10 mouse cellular contexts compared by ENCODE assay signal in genomic region chr4:141159093-141159492, GRCm38 (mm10). TPM values are rescaled to one million over a fixed set of nuclear protein-coding genes. Genes with fewer than 3 reads are reported as not detected.
DNase-seq lines count a peak whose midpoint lies in the region; ATAC-seq lines count a peak whose summit lies in the region.
"Had no signal": no experiment of that assay in that cellular context is flagged by ENCODE, and none has a peak within 500 bp of the region (broad histone marks: within the 10 kb centered on the region; RNA-seq: fewer than 3 reads in every experiment).

No protein-coding gene starts in this region.

- DNase-seq in hindbrain, embryonic 11.5 days (ENCODE audit: low spot score), result no peak
- DNase-seq in ES-CJ7 (ENCODE audit: low read depth, low spot score), result peak; percentile 35
- DNase-seq in embryonic facial prominence, embryonic 14.5 days (ENCODE audit: low spot score), result no peak
- no peak for DNase-seq in adrenal gland, adult 8-10 months
- no peak for DNase-seq in left cerebral cortex, postnatal 4 days
- no peak for DNase-seq in urinary bladder, adult 18-20 months (ENCODE audit: low spot score in 2 of 2)
- DNase-seq: adrenal gland, postnatal 10 days; cerebellum, adult 11-12 months had no signal

- ATAC-seq in hindbrain, embryonic 13.5 days (ENCODE audit: low FRiP score), result no peak
- ATAC-seq in hindbrain, embryonic 11.5 days (ENCODE audit: low FRiP score), result no peak
- ATAC-seq in embryonic facial prominence, embryonic 14.5 days (ENCODE audit: low read depth), result no peak
- ATAC-seq in liver, embryonic 16.5 days (ENCODE audit: low read depth), result no peak

- no peak overlapping the region for H3K4me3 ChIP-seq in hindbrain, embryonic 13.5 days
- no peak overlapping the region for H3K4me3 ChIP-seq in hindbrain, embryonic 11.5 days (ENCODE audit: low read depth, low read length)
- H3K4me3 ChIP-seq in embryonic facial prominence, embryonic 14.5 days (ENCODE audit: low read depth, low read length), result no peak overlapping the region
- peak overlapping the region; percentile 13; the same call in 1 of the 2 replicates for H3K4me3 ChIP-seq in liver, embryonic 16.5 days (ENCODE audit: low read depth, low read length)

- H3K4me2 ChIP-seq in hindbrain, embryonic 13.5 days, result no peak overlapping the region
- H3K4me2 ChIP-seq in hindbrain, embryonic 11.5 days (replicated peaks; ENCODE audit: low read depth, low read length), result no peak overlapping the region
- H3K4me2 ChIP-seq in embryonic facial prominence, embryonic 14.5 days (ENCODE audit: low read depth, low read length), result no peak overlapping the region
- H3K4me2 ChIP-seq in liver, embryonic 16.5 days (ENCODE audit: low read depth, low read length), result peak overlapping the region; percentile 38

- H3K9ac ChIP-seq in hindbrain, embryonic 13.5 days, result 0 out of 2 replicates have a peak overlapping the region, but pooled peaks have one; percentile 20
- H3K9ac ChIP-seq in hindbrain, embryonic 11.5 days (ENCODE audit: low read depth, low read length), result no peak overlapping the region
- H3K9ac ChIP-seq in embryonic facial prominence, embryonic 14.5 days (ENCODE audit: low read depth, low read length), result no peak overlapping the region
- peak overlapping the region; percentile 46 for H3K9ac ChIP-seq in liver, embryonic 16.5 days (ENCODE audit: low read depth, low read length)

- no peaks in the 10 kb centered on the region; the same call in 1 of the 2 replicates for H3K36me3 ChIP-seq in hindbrain, embryonic 13.5 days
- no peaks in the 10 kb centered on the region for H3K36me3 ChIP-seq in hindbrain, embryonic 11.5 days (ENCODE audit: control insufficient read depth, insufficient read depth, low read length)
- H3K36me3 ChIP-seq in embryonic facial prominence, embryonic 14.5 days (ENCODE audit: control insufficient read depth, insufficient read depth, low read length), result no peaks in the 10 kb centered on the region
- H3K36me3 ChIP-seq in liver, embryonic 16.5 days (ENCODE audit: control insufficient read depth, insufficient read depth), result no peaks in the 10 kb centered on the region

- no peaks in the 10 kb centered on the region for H3K9me3 ChIP-seq in hindbrain, embryonic 13.5 days
- no peaks in the 10 kb centered on the region for H3K9me3 ChIP-seq in hindbrain, embryonic 11.5 days (ENCODE audit: control insufficient read depth, low read length)
- H3K9me3 ChIP-seq in embryonic facial prominence, embryonic 14.5 days (ENCODE audit: control insufficient read depth, low read length), result no peaks in the 10 kb centered on the region
- no peaks in the 10 kb centered on the region for H3K9me3 ChIP-seq in liver, embryonic 16.5 days (replicated peaks; ENCODE audit: control insufficient read depth, low read length)

- H3K4me1 ChIP-seq in hindbrain, embryonic 13.5 days (replicated peaks), result peaks cover 24% of the 10 kb centered on the region
- H3K4me1 ChIP-seq in hindbrain, embryonic 11.5 days (replicated peaks; ENCODE audit: control insufficient read depth, insufficient read depth, low read length), result 0 out of 2 replicates have a peak, but pooled peaks cover 2% of the 10 kb centered on the region
- H3K4me1 ChIP-seq in embryonic facial prominence, embryonic 14.5 days (ENCODE audit: control insufficient read depth, insufficient read depth, low read length), result peaks cover 8% of the 10 kb centered on the region; the same call in 1 of the 2 replicates
- peaks cover 80% of the 10 kb centered on the region for H3K4me1 ChIP-seq in liver, embryonic 16.5 days (ENCODE audit: control insufficient read depth, low read depth, low read length)

- intact Hi-C loops in left cerebral cortex, postnatal 4 days (cut with DNase I), result no loop called here

- no peaks in the 10 kb centered on the region for H3K27me3 ChIP-seq in hindbrain, embryonic 13.5 days
- H3K27me3 ChIP-seq in hindbrain, embryonic 11.5 days (ENCODE audit: control insufficient read depth, insufficient read depth, low read length), result no peaks in the 10 kb centered on the region
- H3K27me3 ChIP-seq in embryonic facial prominence, embryonic 14.5 days (replicated peaks; ENCODE audit: control insufficient read depth, insufficient read depth, low read length), result no peaks in the 10 kb centered on the region
- no peaks in the 10 kb centered on the region for H3K27me3 ChIP-seq in liver, embryonic 16.5 days (ENCODE audit: control insufficient read depth, insufficient read depth, low read depth, low read length)

- H3K27ac ChIP-seq in hindbrain, embryonic 13.5 days, result no peak overlapping the region
- H3K27ac ChIP-seq in hindbrain, embryonic 11.5 days (ENCODE audit: low read depth, low read length), result no peak overlapping the region
- H3K27ac ChIP-seq in embryonic facial prominence, embryonic 14.5 days (replicated peaks; ENCODE audit: low read depth, low read length), result 0 out of 2 replicates have a peak overlapping the region, but pooled peaks have one; percentile 8
- peak overlapping the region; percentile 82 for H3K27ac ChIP-seq in liver, embryonic 16.5 days (ENCODE audit: low read length)

- whole genome bisulfite sequencing in hindbrain, embryonic 13.5 days, result 58% methylated on average over 11 of the region's 11 CpGs
- WGBS in hindbrain, embryonic 11.5 days, result 65% methylated on average over 11 of the region's 11 CpGs
- WGBS in embryonic facial prominence, embryonic 14.5 days, result 49% methylated on average over 11 of the region's 11 CpGs
- WGBS in liver, embryonic 16.5 days (ENCODE audit: insufficient replicate concordance), result 14% methylated on average over 11 of the region's 11 CpGs

RNA-seq across cellular contexts. Expression of gene Fbxo42, which starts 11.4 kb away (rescaled TPM):
- 21.9 and 22.3 TPM in 2 replicates for polyA plus RNA-seq in hindbrain, embryonic 13.5 days (2015; fragmentation: Nextera tagmentation; extraction: Ambion mirVana)
- polyA plus RNA-seq in hindbrain, embryonic 11.5 days (2014; fragmentation: Nextera tagmentation; extraction: Ambion mirVana), result 21.9 and 24.8 TPM in 2 replicates
- polyA plus RNA-seq in embryonic facial prominence, embryonic 14.5 days (2014; fragmentation: Nextera tagmentation; extraction: Ambion mirVana), result 22.7 and 24.9 TPM in 2 replicates
- polyA plus RNA-seq in liver, embryonic 16.5 days (2015; fragmentation: Nextera tagmentation; extraction: Ambion mirVana), result 16.3 and 18.0 TPM in 2 replicates
- 10 to 100 TPM; 24.5 to 32.1 (median 29.0) TPM for total RNA-seq in adrenal gland, adult 8-10 months (2022)
- total RNA-seq in left cerebral cortex, postnatal 4 days (2021), result 10 to 100 TPM; 30.4 to 31.4 TPM

RNA-seq across cellular contexts. Expression of gene Szrd1, which starts 19.5 kb away (rescaled TPM):
- 28.9 and 29.3 TPM in 2 replicates for polyA plus RNA-seq in hindbrain, embryonic 13.5 days (2015; fragmentation: Nextera tagmentation; extraction: Ambion mirVana)
- 35.5 and 35.7 TPM in 2 replicates for polyA plus RNA-seq in hindbrain, embryonic 11.5 days (2014; fragmentation: Nextera tagmentation; extraction: Ambion mirVana)
- 38.7 and 40.2 TPM in 2 replicates for polyA plus RNA-seq in embryonic facial prominence, embryonic 14.5 days (2014; fragmentation: Nextera tagmentation; extraction: Ambion mirVana)
- 18.1 and 19.1 TPM in 2 replicates for polyA plus RNA-seq in liver, embryonic 16.5 days (2015; fragmentation: Nextera tagmentation; extraction: Ambion mirVana)
- total RNA-seq in adrenal gland, adult 8-10 months (2022), result 100 to 1,000 TPM in 3 of 4 experiments, 10 to 100 TPM in 1; 96.1 to 123 (median 115) TPM
- total RNA-seq in left cerebral cortex, postnatal 4 days (2021), result 10 to 100 TPM; 54.5 to 56.8 TPM

RNA-seq across cellular contexts. Expression of gene Rsg1, which starts 54.7 kb away (rescaled TPM):
- polyA plus RNA-seq in hindbrain, embryonic 13.5 days (2015; fragmentation: Nextera tagmentation; extraction: Ambion mirVana), result 8.1 and 8.5 TPM in 2 replicates
- 6.3 and 6.8 TPM in 2 replicates for polyA plus RNA-seq in hindbrain, embryonic 11.5 days (2014; fragmentation: Nextera tagmentation; extraction: Ambion mirVana)
- polyA plus RNA-seq in embryonic facial prominence, embryonic 14.5 days (2014; fragmentation: Nextera tagmentation; extraction: Ambion mirVana), result 5.1 and 5.2 TPM in 2 replicates
- polyA plus RNA-seq in liver, embryonic 16.5 days (2015; fragmentation: Nextera tagmentation; extraction: Ambion mirVana), result 0.99 and 1.6 TPM in 2 replicates
- total RNA-seq in adrenal gland, adult 8-10 months (2022), result 1 to 10 TPM; 1.6 to 2.6 (median 2.2) TPM
- total RNA-seq in left cerebral cortex, postnatal 4 days (2021), result 1 to 10 TPM; 4.3 to 5.1 TPM

Comparison
In these comparisons a context has a peak if more than half of its experiments do, and no peak if none do; other contexts are left out.
1. H3K9ac ChIP-seq: peak in hindbrain, embryonic 13.5 days (single experiment) and liver, embryonic 16.5 days (single experiment); none in hindbrain, embryonic 11.5 days (single experiment) and embryonic facial prominence, embryonic 14.5 days (single experiment).
2. H3K27ac ChIP-seq: peak in embryonic facial prominence, embryonic 14.5 days (single experiment) and liver, embryonic 16.5 days (single experiment); none in hindbrain, embryonic 13.5 days (single experiment) and hindbrain, embryonic 11.5 days (single experiment).